Mouse (Mus musculus): ENCODE results near the gene Dmrt1. TPM values are rescaled to one million over a fixed set of nuclear protein-coding genes. Genes with fewer than 3 reads are reported as not detected.
"Not testable (repeated sequence)": the region's sequence is repeated elsewhere in the genome, so short reads cannot be mapped to it uniquely, and the experiment has no call there.

Gene Dmrt1
- not detected in 2 replicates for polyA plus RNA-seq (2012; rRNA removed)

DNA sequence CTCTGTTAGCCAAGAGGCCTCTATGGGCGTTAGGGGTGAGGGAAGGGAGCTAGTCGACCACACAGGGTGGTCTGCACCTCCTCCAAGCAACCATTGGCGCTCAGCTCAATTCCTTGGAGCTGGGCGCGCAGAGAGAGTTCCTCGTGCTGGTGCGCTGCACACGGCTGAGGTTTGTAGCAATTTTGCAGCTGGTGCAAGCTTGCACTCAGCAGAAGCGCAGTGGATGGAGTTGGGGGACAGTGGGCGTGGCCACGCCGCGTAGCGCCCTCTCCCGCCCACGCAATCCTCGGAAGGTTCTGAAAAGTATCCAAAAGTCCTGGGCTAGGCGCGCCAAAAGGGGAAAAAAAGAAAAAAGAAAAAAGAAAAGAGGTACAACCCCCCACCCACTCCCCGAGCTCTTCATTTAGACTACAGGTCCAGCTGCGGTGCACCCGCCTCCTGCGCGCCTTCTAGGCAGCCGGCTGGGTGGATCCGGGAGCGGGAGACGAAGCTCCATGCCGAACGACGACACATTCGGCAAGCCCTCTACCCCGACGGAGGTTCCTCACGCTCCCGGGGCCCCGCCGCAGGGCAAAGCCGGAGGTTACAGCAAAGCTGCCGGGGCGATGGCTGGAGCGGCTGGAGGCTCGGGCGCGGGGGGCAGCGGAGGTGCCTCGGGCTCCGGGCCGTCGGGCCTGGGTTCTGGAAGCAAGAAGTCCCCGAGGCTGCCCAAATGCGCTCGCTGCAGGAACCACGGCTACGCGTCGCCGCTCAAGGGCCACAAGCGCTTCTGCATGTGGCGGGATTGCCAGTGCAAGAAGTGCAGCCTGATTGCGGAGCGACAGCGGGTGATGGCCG, at the start of gene Dmrt1:
Dmrt1 (plus strand) TSS at position 259 of the 837 bp plus-strand sequence.
- peaks cover 7% of the 10 kb centered on the region; the same call in 1 of the 2 replicates for H3K27me3 ChIP-seq (ENCODE audit: control insufficient read depth, insufficient read depth, low read length)
- no peak within 1 kb of the TSS for H3K4me3 ChIP-seq (replicated peaks; ENCODE audit: insufficient read depth, low read depth, low read length)
- DNase-seq: no peak
- no peak within 1 kb of the TSS for H3K27ac ChIP-seq (ENCODE audit: insufficient read depth, low read length)
- TF ChIP-seq POLR2A (IDR thresholded peaks at IDR 0.05; ENCODE audit: borderline replicate concordance, insufficient read depth, low read length) (no peak), CTCF (IDR thresholded peaks at IDR 0.05; ENCODE audit: borderline replicate concordance, insufficient read depth, low read depth, low read length) (no peak)
- no peaks in the 10 kb centered on the region for H3K4me1 ChIP-seq (ENCODE audit: control insufficient read depth, insufficient read depth, low read length)
- WGBS: 1% methylated on average over 64 of the region's 64 CpGs

DNA sequence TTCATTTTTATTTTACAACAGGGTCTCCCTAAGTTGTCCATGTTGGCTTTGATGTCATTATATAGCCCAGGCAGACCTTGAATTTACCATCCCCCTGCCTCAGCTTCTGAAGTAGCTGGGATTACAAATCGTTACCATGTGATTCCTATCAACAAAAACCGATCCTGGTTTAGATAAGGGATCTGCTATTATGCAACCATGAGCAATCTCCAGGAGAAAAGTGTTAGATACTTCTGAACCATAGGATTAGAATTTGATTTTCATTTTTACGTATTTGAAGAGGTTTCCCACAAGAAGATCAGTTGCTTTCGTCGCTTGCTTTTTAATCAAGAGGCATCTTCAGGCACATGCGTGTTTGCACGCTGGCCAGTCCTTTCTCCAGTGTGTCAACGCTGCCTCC, 44.7 kb upstream of the Dmrt1 start:
- Histone ChIP-seq H3K4me1 (ENCODE audit: control insufficient read depth, insufficient read depth, low read length) (no peaks in the 10 kb centered on the region; the same call in 1 of the 2 replicates), H3K4me3 (replicated peaks; ENCODE audit: insufficient read depth, low read depth, low read length) (no peak overlapping the region), H3K27ac (ENCODE audit: insufficient read depth, low read length) (no peak overlapping the region), H3K27me3 (ENCODE audit: control insufficient read depth, insufficient read depth, low read length) (no peaks in the 10 kb centered on the region)
- TF ChIP-seq CTCF (IDR thresholded peaks at IDR 0.05; ENCODE audit: borderline replicate concordance, insufficient read depth, low read depth, low read length) (no peak), POLR2A (IDR thresholded peaks at IDR 0.05; ENCODE audit: borderline replicate concordance, insufficient read depth, low read length) (no peak)
- WGBS: 93% methylated on average over 8 of the region's 8 CpGs
- DNase-seq: no peak

DNA sequence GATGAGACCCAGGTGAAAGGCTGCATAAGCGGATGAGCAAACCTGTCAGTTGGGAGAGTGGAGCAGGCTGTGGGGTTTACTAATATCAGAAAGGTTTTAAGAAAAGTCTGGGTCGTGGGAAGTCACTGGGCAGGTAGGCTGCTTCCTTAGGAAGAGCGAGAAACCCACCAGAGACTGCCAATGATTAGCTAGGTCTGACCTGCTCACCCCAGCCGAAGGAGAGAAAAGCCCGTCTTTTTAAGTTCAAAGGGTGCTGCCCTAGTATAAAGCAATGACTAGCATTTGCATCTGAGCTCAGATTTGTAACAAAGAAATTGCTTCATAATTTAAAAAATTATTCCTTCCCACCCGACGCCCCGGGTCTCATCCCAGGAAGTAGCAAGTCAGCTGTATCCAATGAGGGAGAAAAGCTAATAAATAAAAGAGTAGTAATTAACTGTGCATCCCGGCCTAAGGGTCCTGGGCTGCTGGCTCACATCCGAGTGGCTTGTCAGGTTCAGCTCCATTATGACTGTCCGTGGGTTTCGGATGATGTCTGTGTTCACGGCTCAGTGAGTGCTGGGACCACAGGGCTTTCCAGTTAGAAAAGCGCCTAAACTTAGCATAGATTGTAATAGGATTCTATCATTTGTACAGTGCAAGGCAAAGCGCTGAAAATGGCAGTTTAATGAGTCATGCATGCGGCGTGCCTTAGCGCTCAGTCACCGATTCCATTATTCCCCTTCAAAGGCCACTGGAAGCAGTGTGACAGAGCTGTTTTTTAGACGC, 43.7 kb upstream of the Dmrt1 start:
- whole genome bisulfite sequencing: 69% methylated on average over 20 of the region's 20 CpGs
- TF ChIP-seq CTCF (IDR thresholded peaks at IDR 0.05; ENCODE audit: borderline replicate concordance, insufficient read depth, low read depth, low read length) (no peak), POLR2A (IDR thresholded peaks at IDR 0.05; ENCODE audit: borderline replicate concordance, insufficient read depth, low read length) (no peak)
- Histone ChIP-seq H3K27ac (ENCODE audit: insufficient read depth, low read length) (no peak overlapping the region), H3K4me1 (ENCODE audit: control insufficient read depth, insufficient read depth, low read length) (no peaks in the 10 kb centered on the region; the same call in 1 of the 2 replicates), H3K27me3 (ENCODE audit: control insufficient read depth, insufficient read depth, low read length) (no peaks in the 10 kb centered on the region), H3K4me3 (replicated peaks; ENCODE audit: insufficient read depth, low read depth, low read length) (no peak overlapping the region)
- no peak for DNase-seq

DNA sequence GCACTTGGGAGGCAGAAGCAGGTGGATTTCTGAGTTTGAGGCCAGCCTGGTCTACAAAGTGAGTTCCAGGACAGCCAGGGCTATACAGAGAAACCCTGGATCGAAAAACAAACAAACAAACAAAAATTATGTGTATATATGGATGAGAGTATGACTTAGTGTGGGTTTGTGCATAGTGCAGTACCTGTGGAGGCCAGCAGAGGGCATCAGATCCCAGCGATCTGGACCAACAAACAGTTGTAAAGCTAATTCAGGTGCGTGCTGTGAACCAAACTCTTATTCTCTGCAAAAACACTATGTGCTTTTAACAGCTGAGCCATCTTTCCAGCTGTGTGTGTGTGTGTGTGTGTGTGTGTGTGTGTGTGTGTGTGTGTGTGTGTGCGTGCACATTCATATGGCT, 29.6 kb upstream of the Dmrt1 start:
- not testable (repeated sequence) for H3K4me1 ChIP-seq (ENCODE audit: control insufficient read depth, insufficient read depth, low read length); H3K4me3 ChIP-seq (replicated peaks; ENCODE audit: insufficient read depth, low read depth, low read length); H3K27me3 ChIP-seq (ENCODE audit: control insufficient read depth, insufficient read depth, low read length); DNase-seq; H3K27ac ChIP-seq (ENCODE audit: insufficient read depth, low read length)
- WGBS: 58% methylated on average over 4 of the region's 4 CpGs

DNA sequence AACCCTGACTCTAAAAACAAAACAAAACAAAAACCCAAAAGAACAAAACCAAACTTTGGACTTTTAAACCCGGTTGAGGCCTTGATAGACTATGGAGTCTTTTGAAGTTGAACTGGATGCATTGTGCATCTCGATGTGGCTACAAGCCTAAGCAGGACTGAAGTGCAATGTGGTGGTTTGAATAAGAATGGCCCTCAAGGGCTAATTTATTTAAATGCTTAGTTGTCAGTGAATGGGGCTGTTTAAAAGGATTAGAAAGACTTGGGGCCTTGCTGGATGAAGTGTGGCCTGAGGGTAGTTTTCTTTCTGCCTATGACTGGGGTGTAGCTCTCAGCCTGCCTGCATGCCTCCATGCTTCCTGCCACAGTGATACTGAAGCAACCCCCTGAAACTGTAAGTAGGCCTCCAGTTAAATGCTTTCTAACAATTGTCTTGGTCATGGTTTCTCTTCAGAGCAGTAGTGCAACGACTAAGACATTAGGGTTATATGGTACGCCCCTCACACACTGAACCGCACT, 26.2 kb upstream of the Dmrt1 start:
- Histone ChIP-seq H3K4me3 (replicated peaks; ENCODE audit: insufficient read depth, low read depth, low read length) (no peak overlapping the region), H3K27ac (ENCODE audit: insufficient read depth, low read length) (no peak overlapping the region), H3K4me1 (ENCODE audit: control insufficient read depth, insufficient read depth, low read length) (no peaks in the 10 kb centered on the region), H3K27me3 (ENCODE audit: control insufficient read depth, insufficient read depth, low read length) (no peaks in the 10 kb centered on the region)
- TF ChIP-seq CTCF (IDR thresholded peaks at IDR 0.05; ENCODE audit: borderline replicate concordance, insufficient read depth, low read depth, low read length) (no peak), POLR2A (IDR thresholded peaks at IDR 0.05; ENCODE audit: borderline replicate concordance, insufficient read depth, low read length) (no peak)
- DNase-seq: no peak
- WGBS: 85% methylated on average over 5 of the region's 5 CpGs

DNA sequence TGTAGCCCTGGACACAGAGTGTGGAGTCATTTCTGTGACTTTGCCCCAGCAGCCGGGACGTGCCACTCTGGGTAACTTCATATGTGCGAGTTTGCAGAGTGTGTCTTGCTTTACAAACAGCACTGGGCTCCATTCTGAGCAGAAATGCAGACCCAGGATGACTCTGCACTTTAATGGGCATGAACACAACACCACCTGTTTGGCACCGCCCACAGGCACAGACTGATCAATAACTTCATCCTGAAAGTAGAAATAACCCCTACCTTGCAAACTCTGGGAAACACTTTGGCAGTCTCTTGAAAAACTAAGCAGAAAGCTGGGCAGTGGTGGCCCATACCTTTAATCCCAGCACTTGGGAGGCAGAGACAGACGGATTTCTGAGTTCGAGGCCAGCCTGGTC, 24.6 kb upstream of the Dmrt1 start:
- no peaks in the 10 kb centered on the region for H3K4me1 ChIP-seq (ENCODE audit: control insufficient read depth, insufficient read depth, low read length)
- TF ChIP-seq POLR2A (IDR thresholded peaks at IDR 0.05; ENCODE audit: borderline replicate concordance, insufficient read depth, low read length): no peak
- no peak for TF ChIP-seq CTCF (IDR thresholded peaks at IDR 0.05; ENCODE audit: borderline replicate concordance, insufficient read depth, low read depth, low read length)
- WGBS: 89% methylated on average over 6 of the region's 6 CpGs
- no peak overlapping the region for H3K4me3 ChIP-seq (replicated peaks; ENCODE audit: insufficient read depth, low read depth, low read length)
- H3K27me3 ChIP-seq (ENCODE audit: control insufficient read depth, insufficient read depth, low read length): no peaks in the 10 kb centered on the region
- no peak overlapping the region for H3K27ac ChIP-seq (ENCODE audit: insufficient read depth, low read length)
- DNase-seq: no peak

DNA sequence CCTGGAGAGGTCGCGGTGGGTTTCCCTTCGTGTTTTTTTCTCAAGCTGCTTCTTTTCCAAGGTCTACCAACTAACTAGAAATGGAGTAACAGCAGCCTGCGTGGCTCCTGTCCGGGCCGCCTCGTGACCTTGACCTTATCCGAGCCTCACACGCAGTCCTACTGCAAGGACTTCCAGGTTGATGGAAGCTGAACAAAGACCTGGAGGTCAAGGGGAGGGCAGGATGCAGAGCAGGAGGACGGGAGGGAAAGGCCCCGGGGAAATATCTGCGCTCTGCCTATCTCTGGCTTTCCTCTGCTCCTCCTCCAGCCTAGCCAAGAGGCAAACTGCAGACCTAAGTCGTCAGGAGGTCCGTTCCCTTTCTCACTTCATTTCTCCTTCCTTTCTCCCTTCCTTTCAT, 18.9 kb upstream of the Dmrt1 start:
- H3K4me1 ChIP-seq (ENCODE audit: control insufficient read depth, insufficient read depth, low read length): no peaks in the 10 kb centered on the region
- no peak overlapping the region for H3K27ac ChIP-seq (ENCODE audit: insufficient read depth, low read length)
- TF ChIP-seq POLR2A (IDR thresholded peaks at IDR 0.05; ENCODE audit: borderline replicate concordance, insufficient read depth, low read length): no peak
- WGBS: 28% methylated on average over 14 of the region's 14 CpGs
- no peak overlapping the region for H3K4me3 ChIP-seq (replicated peaks; ENCODE audit: insufficient read depth, low read depth, low read length)
- H3K27me3 ChIP-seq (ENCODE audit: control insufficient read depth, insufficient read depth, low read length): no peaks in the 10 kb centered on the region
- DNase-seq: no peak

DNA sequence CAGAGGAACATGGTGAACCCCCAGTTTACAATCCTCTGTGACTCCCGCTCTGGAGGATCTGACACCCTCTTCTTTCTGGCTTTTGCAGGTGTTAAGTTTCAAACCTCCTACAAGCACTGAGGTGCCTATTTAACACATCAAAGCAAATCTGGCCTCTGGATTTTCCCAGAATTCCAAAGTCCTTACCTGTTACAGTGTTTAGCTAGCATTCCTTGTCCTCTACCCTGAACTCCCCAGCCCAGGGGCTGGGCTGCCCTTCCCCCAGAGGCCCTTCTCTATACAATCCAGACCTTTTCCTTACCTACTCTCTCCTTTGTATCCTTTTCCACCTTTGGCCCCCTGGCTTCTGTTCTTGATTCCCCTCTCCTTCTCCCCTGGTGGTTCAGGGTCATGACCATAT, 18.1 kb upstream of the Dmrt1 start:
- no peak for TF ChIP-seq CTCF (IDR thresholded peaks at IDR 0.05; ENCODE audit: borderline replicate concordance, insufficient read depth, low read depth, low read length)
- no peak for TF ChIP-seq POLR2A (IDR thresholded peaks at IDR 0.05; ENCODE audit: borderline replicate concordance, insufficient read depth, low read length)
- Histone ChIP-seq H3K4me1 (ENCODE audit: control insufficient read depth, insufficient read depth, low read length) (no peaks in the 10 kb centered on the region), H3K27me3 (ENCODE audit: control insufficient read depth, insufficient read depth, low read length) (no peaks in the 10 kb centered on the region), H3K27ac (ENCODE audit: insufficient read depth, low read length) (no peak overlapping the region), H3K4me3 (replicated peaks; ENCODE audit: insufficient read depth, low read depth, low read length) (no peak overlapping the region)
- WGBS: 67% methylated on average over 1 of the region's 1 CpGs
- no peak for DNase-seq

Data from cerebellum, adult 2 months (tissue).